Mouse (Mus musculus): ENCODE results near the gene Kif21a.

The Kif21a gene

GRCm38 (mm10) chr15:90938469-90938868 lies 111.3 kb downstream of the Kif21a start:
- DNase-seq (ENCODE audit: low read depth): no peak

GRCm38 (mm10) chr15:90935579-90935978 lies 114.2 kb downstream of the Kif21a start:
- no peak for DNase-seq (ENCODE audit: low read depth)

- no peak for DNase-seq (ENCODE audit: low read depth)
Observed at GRCm38 (mm10) chr15:90931451-90931850, 118.3 kb downstream of the Kif21a start.

GRCm38 (mm10) chr15:90929043-90929442 lies 120.7 kb downstream of the Kif21a start:
- no peak for DNase-seq (ENCODE audit: low read depth)

- no peak for DNase-seq (ENCODE audit: low read depth)
Observed at GRCm38 (mm10) chr15:90896480-90896879, 153.3 kb downstream of the Kif21a start.

GRCm38 (mm10) chr15:90887466-90887865 lies 162.3 kb downstream of the Kif21a start:
- no peak for DNase-seq (ENCODE audit: low read depth)
